ENCODE assay signal across 10 mouse cellular contexts in genomic region chr16:33562874-33563537, GRCm38 (mm10). TPM values are rescaled to one million over a fixed set of nuclear protein-coding genes. Genes with fewer than 3 reads are reported as not detected.
A peak's percentile ranks its signal among the peaks of the same experiment; 100 is the strongest.
DNase-seq lines count a peak whose midpoint lies in the region; ATAC-seq and TF ChIP-seq lines count a peak whose summit lies in the region.
"Had no signal": no experiment of that assay in that cellular context is flagged by ENCODE, and none has a peak within 500 bp of the region (broad histone marks: within the 10 kb centered on the region; RNA-seq: fewer than 3 reads in every experiment).

No protein-coding gene starts in this region.

- H3K4me3 ChIP-seq in embryonic facial prominence, embryonic 10.5 days: no peak overlapping the region
- H3K4me3 ChIP-seq in limb, embryonic 14.5 days (replicated peaks; ENCODE audit: low read length): no peak overlapping the region
- no peak overlapping the region for H3K4me3 ChIP-seq in midbrain, postnatal 0 days (ENCODE audit: low read depth, low read length)

- no peak for TF ChIP-seq CTCF in midbrain, postnatal 0 days (IDR thresholded peaks at IDR 0.05)

- TF ChIP-seq POLR2A in limb, embryonic 14.5 days (IDR thresholded peaks at IDR 0.05; ENCODE audit: borderline replicate concordance, extremely low read depth, insufficient read depth, insufficient read length): no peak

- H3K9me3 ChIP-seq in embryonic facial prominence, embryonic 10.5 days: no peaks in the 10 kb centered on the region
- H3K9me3 ChIP-seq in limb, embryonic 14.5 days (ENCODE audit: control insufficient read depth, low read length): no peaks in the 10 kb centered on the region
- no peaks in the 10 kb centered on the region for H3K9me3 ChIP-seq in midbrain, postnatal 0 days (ENCODE audit: low read length)

- no peaks in the 10 kb centered on the region for H3K36me3 ChIP-seq in embryonic facial prominence, embryonic 10.5 days (replicated peaks)
- no peaks in the 10 kb centered on the region for H3K36me3 ChIP-seq in limb, embryonic 14.5 days (ENCODE audit: control insufficient read depth, insufficient read depth, low read length)
- no peaks in the 10 kb centered on the region for H3K36me3 ChIP-seq in midbrain, postnatal 0 days (ENCODE audit: insufficient read depth, low read length)

- no peak overlapping the region for H3K9ac ChIP-seq in limb, embryonic 14.5 days (ENCODE audit: low read depth, low read length, severe bottlenecking)
- H3K9ac ChIP-seq in midbrain, postnatal 0 days (replicated peaks; ENCODE audit: low read length, poor library complexity, severe bottlenecking): no peak overlapping the region

- 0 out of 2 replicates have a peak overlapping the region, but pooled peaks have one; percentile 16 for H3K27ac ChIP-seq in embryonic facial prominence, embryonic 10.5 days (replicated peaks)
- H3K27ac ChIP-seq in limb, embryonic 14.5 days (replicated peaks; ENCODE audit: low read depth, low read length): peak overlapping the region; percentile 67
- H3K27ac ChIP-seq in midbrain, postnatal 0 days (ENCODE audit: low read depth, low read length): no peak overlapping the region

- no peak for ATAC-seq in limb, embryonic 14.5 days (ENCODE audit: low FRiP score, low read depth)
- ATAC-seq in midbrain, postnatal 0 days (ENCODE audit: low FRiP score): no peak

- 79% methylated on average over 12 of the region's 12 CpGs for WGBS in embryonic facial prominence, embryonic 10.5 days
- 60% methylated on average over 12 of the region's 12 CpGs for WGBS in limb, embryonic 14.5 days
- 69% methylated on average over 12 of the region's 12 CpGs for WGBS in midbrain, postnatal 0 days

- peaks cover 27% of the 10 kb centered on the region for H3K4me1 ChIP-seq in embryonic facial prominence, embryonic 10.5 days
- peaks cover 6% of the 10 kb centered on the region; the same call in 1 of the 2 replicates for H3K4me1 ChIP-seq in limb, embryonic 14.5 days (ENCODE audit: control insufficient read depth, insufficient read depth, low read length)
- no peaks in the 10 kb centered on the region for H3K4me1 ChIP-seq in midbrain, postnatal 0 days (ENCODE audit: insufficient read depth, low read length)

- H3K4me2 ChIP-seq in limb, embryonic 14.5 days (replicated peaks; ENCODE audit: low read depth, low read length, severe bottlenecking): no peak overlapping the region
- H3K4me2 ChIP-seq in midbrain, postnatal 0 days (ENCODE audit: low read depth, low read length, poor library complexity, severe bottlenecking): no peak overlapping the region

- H3K27me3 ChIP-seq in embryonic facial prominence, embryonic 10.5 days (replicated peaks; ENCODE audit: low read depth, poor library complexity, severe bottlenecking): no peaks in the 10 kb centered on the region
- no peaks in the 10 kb centered on the region for H3K27me3 ChIP-seq in limb, embryonic 14.5 days (ENCODE audit: control insufficient read depth, insufficient read depth, low read length)
- no peaks in the 10 kb centered on the region for H3K27me3 ChIP-seq in midbrain, postnatal 0 days (ENCODE audit: insufficient read depth, low read length)

- peak; percentile 26 for DNase-seq in 416B (ENCODE audit: low read depth)
- no peak for DNase-seq in embryonic facial prominence, embryonic 10.5 days (ENCODE audit: low spot score)
- peak; percentile 56 for DNase-seq in heart, postnatal 25 days (ENCODE audit: low spot score)
- no peak for DNase-seq in limb, embryonic 14.5 days (ENCODE audit: low spot score)
- DNase-seq in right cerebral cortex, adult 18-20 months: no peak
- no peak for DNase-seq in midbrain, postnatal 0 days (ENCODE audit: low spot score)
- no peak for DNase-seq in right cerebral cortex, postnatal 25 days
- DNase-seq in right cerebral cortex, adult 2 months (ENCODE audit: low spot score in 2 of 2): no peak
- DNase-seq: layer of hippocampus, adult 9-11 months had no signal

- intact Hi-C loops in heart, postnatal 25 days (cut with DNase I): loop anchor here (2.0 to 5.0 kb wide), 2 partner anchors 16 to 124 kb away; no protein-coding TSS in a partner anchor

RNA-seq across cellular contexts. Expression of gene Slc12a8, which starts 45.9 kb away (rescaled TPM):
- 0.50 and 0.79 TPM in 2 replicates for polyA plus RNA-seq in embryonic facial prominence, embryonic 10.5 days (2016; fragmentation: Nextera tagmentation; extraction: Ambion mirVana)
- under 1 TPM; 0.50 to 0.60 TPM for total RNA-seq in heart, postnatal 25 days (2021)
- polyA plus RNA-seq in limb, embryonic 14.5 days (2012; rRNA removed): 0.97 and 1.2 TPM in 2 replicates
- 0.94 and 1.00 TPM in 2 replicates for polyA plus RNA-seq in limb, embryonic 14.5 days (2014; fragmentation: Nextera tagmentation; extraction: Ambion mirVana)
- total RNA-seq in midbrain, postnatal 0 days (2014; rRNA removed): 0.71 and 0.94 TPM in 2 replicates
- 1.1 and 1.3 TPM in 2 replicates for polyA plus RNA-seq in midbrain, postnatal 0 days (2015; fragmentation: Nextera tagmentation; extraction: Ambion mirVana)
- total RNA-seq: MEL had no signal

Comparison
In these comparisons a context has a peak if more than half of its experiments do, and no peak if none do; other contexts are left out.
1. DNase-seq: peak in 416B (single experiment) and heart, postnatal 25 days (single experiment); none in embryonic facial prominence, embryonic 10.5 days (single experiment), limb, embryonic 14.5 days (single experiment), right cerebral cortex, adult 18-20 months (single experiment), midbrain, postnatal 0 days (single experiment), right cerebral cortex, postnatal 25 days (single experiment) and right cerebral cortex, adult 2 months (0 of 2).